Mouse (Mus musculus): ENCODE data around the gene Tenm2.

GRCm38 (mm10) chr11:36677321-36678056, 558.3 kb downstream of the Tenm2 start:
- TF ChIP-seq POLR2A (IDR thresholded peaks at IDR 0.05; ENCODE audit: low read depth, low read length) (no peak), CTCF (conservative IDR thresholded peaks at IDR 0.05; ENCODE audit: insufficient read depth, insufficient read length, low read depth, low read length) (no peak)

Measured in kidney, adult 2 months (tissue).